Mouse (Mus musculus): ENCODE data around the gene Atg3. TPM values are rescaled to one million over a fixed set of nuclear protein-coding genes. Genes with fewer than 3 reads are reported as not detected.

Atg3 gene
- total and polyA plus RNA-seq, 3 experiments, result 7.6 to 22.7 (median 19.1) TPM

DNA sequence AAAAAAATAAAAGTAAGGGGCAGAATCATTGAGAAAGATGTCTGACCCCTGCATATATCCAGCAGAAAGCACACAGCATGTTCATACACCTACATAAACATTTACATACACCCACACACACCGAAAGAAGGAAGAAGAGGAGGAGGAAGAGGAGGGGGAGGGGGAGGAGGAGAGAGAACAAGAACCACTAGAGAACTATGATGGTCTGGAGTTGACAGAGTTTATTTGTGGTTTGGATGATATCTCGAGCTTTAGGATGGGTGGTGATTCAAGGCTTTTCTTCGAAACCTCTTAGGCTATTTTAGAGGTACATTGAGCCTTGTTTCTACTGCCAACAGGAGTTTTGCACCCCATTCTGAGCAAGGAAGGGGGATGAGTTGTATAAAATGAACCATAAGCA is 64.2 kb downstream of the Atg3 start:
- H3K4me1 ChIP-seq (ENCODE audit: control insufficient read depth, insufficient read depth, low read length), result no peaks in the 10 kb centered on the region; the same call in 1 of the 2 replicates
- 69% methylated on average over 3 of the region's 3 CpGs for WGBS
- TF ChIP-seq POLR2A (IDR thresholded peaks at IDR 0.05; ENCODE audit: insufficient read depth, low read depth, low read length) (no peak), CTCF (IDR thresholded peaks at IDR 0.05) (no peak), EP300 (IDR thresholded peaks at IDR 0.05; ENCODE audit: insufficient read depth, low read depth, low read length) (no peak)
- H3K9ac ChIP-seq (ENCODE audit: low read depth, low read length), result no peak overlapping the region
- H3K79me2 ChIP-seq (replicated peaks; ENCODE audit: control insufficient read depth, insufficient read depth, low read length), result no peaks in the 10 kb centered on the region
- H3K4me3 ChIP-seq, result no peak overlapping the region
- no peak overlapping the region for H3K27ac ChIP-seq
- no peak for DNase-seq
- H3K36me3 ChIP-seq (ENCODE audit: control insufficient read depth, insufficient read depth, low read length), result no peaks in the 10 kb centered on the region
- intact Hi-C loops (cut with DNase I), result no loop called here
- no peaks in the 10 kb centered on the region for H3K27me3 ChIP-seq (ENCODE audit: control insufficient read depth, insufficient read depth, low read length)

DNA sequence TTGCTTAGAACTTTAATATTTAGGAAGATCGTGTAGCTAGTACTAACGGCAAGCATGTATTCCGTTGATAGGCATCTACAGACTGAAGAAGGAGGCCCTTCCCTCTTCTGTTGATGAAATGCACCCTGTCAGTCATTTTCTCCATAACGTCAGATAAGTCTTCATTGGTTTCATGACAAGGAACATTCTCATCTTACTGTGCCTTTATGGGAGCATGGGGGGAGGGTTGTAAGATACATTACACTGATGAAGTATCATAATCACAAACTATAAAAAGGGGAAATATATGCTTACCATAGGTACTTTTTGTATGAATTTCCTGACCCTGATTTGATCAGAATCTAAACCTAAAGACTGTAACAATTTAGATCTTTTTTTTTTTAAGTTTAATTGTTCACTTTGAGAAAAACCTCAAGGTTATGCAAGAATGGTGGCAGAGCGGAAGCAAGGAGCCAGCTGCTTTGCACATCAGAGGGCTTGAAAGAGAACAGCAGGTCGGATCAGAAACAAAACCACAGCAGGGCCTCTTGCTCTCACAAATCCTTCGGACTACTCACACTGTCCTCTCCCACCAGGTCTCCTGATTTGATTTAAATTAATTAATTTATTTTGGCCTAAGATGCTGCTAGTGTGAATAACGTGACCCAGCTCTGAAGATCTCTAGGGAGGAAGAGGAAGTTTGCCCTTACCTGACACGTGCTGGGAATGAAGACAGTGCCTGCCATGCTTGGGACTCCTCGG is 65.2 kb downstream of the Atg3 start, which contains the start of gene Btla:
Gene Btla (plus strand): TSS at position 668 of the 741 bp plus-strand sequence.
- intact Hi-C loops (cut with DNase I), result no loop called here
- Histone ChIP-seq H3K79me2 (replicated peaks; ENCODE audit: control insufficient read depth, insufficient read depth, low read length) (no peaks in the 10 kb centered on the region), H3K9ac (ENCODE audit: low read depth, low read length) (no peak within 1 kb of the TSS), H3K27me3 (ENCODE audit: control insufficient read depth, insufficient read depth, low read length) (no peaks in the 10 kb centered on the region), H3K27ac (no peak within 1 kb of the TSS), H3K4me1 (ENCODE audit: control insufficient read depth, insufficient read depth, low read length) (no peaks in the 10 kb centered on the region; the same call in 1 of the 2 replicates), H3K36me3 (ENCODE audit: control insufficient read depth, insufficient read depth, low read length) (no peaks in the 10 kb centered on the region), H3K4me3 (no peak within 1 kb of the TSS)
- DNase-seq, result peak in 1 of 2 experiments; percentile 6
- TF ChIP-seq CTCF (IDR thresholded peaks at IDR 0.05) (no peak), EP300 (IDR thresholded peaks at IDR 0.05; ENCODE audit: insufficient read depth, low read depth, low read length) (no peak), POLR2A (IDR thresholded peaks at IDR 0.05; ENCODE audit: insufficient read depth, low read depth, low read length) (no peak)
- WGBS, result 55% methylated on average over 10 of the region's 10 CpGs

DNA sequence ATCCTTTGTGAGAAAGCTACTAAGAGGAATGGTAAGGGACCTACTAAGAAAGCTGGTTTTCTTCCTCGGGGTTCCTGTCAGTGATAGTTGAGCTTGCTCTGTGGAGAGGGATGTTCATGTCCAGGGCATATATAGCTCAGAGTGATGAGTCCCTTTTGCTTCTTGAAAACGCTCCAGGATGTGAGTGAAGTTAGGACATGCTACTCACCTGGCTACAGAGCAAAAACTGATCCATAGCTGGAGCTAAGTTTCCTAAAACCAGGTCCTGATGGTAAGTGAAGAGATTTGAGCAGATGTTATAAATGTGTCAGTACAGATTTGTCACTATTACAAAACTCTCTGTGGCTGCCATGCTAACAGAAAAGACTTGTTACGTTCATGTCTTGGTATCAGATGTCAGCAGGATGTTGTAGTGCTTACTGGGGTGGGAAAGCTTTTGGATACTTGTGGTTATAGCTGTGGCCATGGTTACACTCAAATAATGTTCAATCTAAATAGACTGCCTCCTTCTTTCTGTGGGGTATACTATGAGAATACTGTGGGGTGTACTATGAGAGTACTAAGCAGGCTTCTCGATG is 65.9 kb downstream of the Atg3 start:
- Histone ChIP-seq H3K4me1 (ENCODE audit: control insufficient read depth, insufficient read depth, low read length) (no peaks in the 10 kb centered on the region; the same call in 1 of the 2 replicates), H3K27ac (no peak overlapping the region), H3K9ac (ENCODE audit: low read depth, low read length) (no peak overlapping the region), H3K27me3 (ENCODE audit: control insufficient read depth, insufficient read depth, low read length) (no peaks in the 10 kb centered on the region), H3K36me3 (ENCODE audit: control insufficient read depth, insufficient read depth, low read length) (no peaks in the 10 kb centered on the region), H3K4me3 (no peak overlapping the region), H3K79me2 (replicated peaks; ENCODE audit: control insufficient read depth, insufficient read depth, low read length) (no peaks in the 10 kb centered on the region)
- DNase-seq, result no peak
- TF ChIP-seq EP300 (IDR thresholded peaks at IDR 0.05; ENCODE audit: insufficient read depth, low read depth, low read length) (no peak), CTCF (IDR thresholded peaks at IDR 0.05) (no peak), POLR2A (IDR thresholded peaks at IDR 0.05; ENCODE audit: insufficient read depth, low read depth, low read length) (no peak)
- 68% methylated on average over 4 of the region's 4 CpGs for WGBS
- intact Hi-C loops (cut with DNase I), result no loop called here

DNA sequence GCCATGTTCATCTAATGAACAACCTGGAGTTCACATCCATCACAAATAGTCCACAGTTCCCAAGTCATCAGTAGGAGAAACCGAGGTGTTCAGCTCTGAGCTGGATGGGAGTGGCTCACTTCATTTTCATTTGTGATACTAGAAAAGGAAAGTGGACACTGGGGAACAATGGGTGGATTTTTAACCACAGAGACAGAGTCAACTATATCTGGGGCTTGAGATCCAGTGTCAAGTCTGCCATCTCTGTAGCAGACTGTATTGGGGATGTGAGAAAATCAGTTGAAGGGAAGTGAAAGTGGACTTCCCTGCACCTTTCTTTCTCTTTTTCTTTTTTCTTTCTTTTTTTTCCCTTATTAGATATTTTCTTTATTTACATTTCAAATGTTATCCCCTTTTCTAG is 68.4 kb downstream of the Atg3 start:
- no peak overlapping the region for H3K27ac ChIP-seq
- H3K4me3 ChIP-seq, result no peak overlapping the region
- TF ChIP-seq CTCF (IDR thresholded peaks at IDR 0.05), result no peak
- no peak for TF ChIP-seq POLR2A (IDR thresholded peaks at IDR 0.05; ENCODE audit: insufficient read depth, low read depth, low read length)
- TF ChIP-seq EP300 (IDR thresholded peaks at IDR 0.05; ENCODE audit: insufficient read depth, low read depth, low read length), result no peak
- 69% methylated on average over 1 of the region's 1 CpGs for WGBS
- no peak overlapping the region for H3K9ac ChIP-seq (ENCODE audit: low read depth, low read length)
- H3K4me1 ChIP-seq (ENCODE audit: control insufficient read depth, insufficient read depth, low read length), result no peaks in the 10 kb centered on the region
- H3K79me2 ChIP-seq (replicated peaks; ENCODE audit: control insufficient read depth, insufficient read depth, low read length), result no peaks in the 10 kb centered on the region
- no peaks in the 10 kb centered on the region for H3K27me3 ChIP-seq (ENCODE audit: control insufficient read depth, insufficient read depth, low read length)
- intact Hi-C loops (cut with DNase I), result no loop called here
- no peaks in the 10 kb centered on the region for H3K36me3 ChIP-seq (ENCODE audit: control insufficient read depth, insufficient read depth, low read length)
- no peak for DNase-seq

DNA sequence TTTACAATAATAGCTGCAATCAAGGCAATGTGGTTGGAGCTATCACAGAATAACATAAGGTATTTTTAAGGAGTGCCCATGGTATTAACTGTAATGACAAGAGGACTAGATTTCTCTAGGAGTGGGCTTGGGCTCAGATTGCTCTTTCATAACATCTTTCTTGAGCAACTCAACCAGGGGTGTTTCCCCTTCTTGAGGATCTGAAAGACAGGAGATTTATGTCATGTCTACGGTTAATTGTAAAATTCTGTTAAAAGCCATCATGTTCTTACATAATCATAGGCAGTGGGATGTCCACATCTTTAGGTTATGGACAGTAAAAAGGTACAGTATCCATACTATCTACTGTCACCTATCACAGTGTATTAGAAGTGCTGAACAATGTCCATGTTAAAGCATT is 72.7 kb downstream of the Atg3 start:
- H3K4me3 ChIP-seq, result no peak overlapping the region
- no peak overlapping the region for H3K9ac ChIP-seq (ENCODE audit: low read depth, low read length)
- H3K27me3 ChIP-seq (ENCODE audit: control insufficient read depth, insufficient read depth, low read length), result no peaks in the 10 kb centered on the region
- no peaks in the 10 kb centered on the region for H3K79me2 ChIP-seq (replicated peaks; ENCODE audit: control insufficient read depth, insufficient read depth, low read length)
- no peak for TF ChIP-seq POLR2A (IDR thresholded peaks at IDR 0.05; ENCODE audit: insufficient read depth, low read depth, low read length)
- H3K27ac ChIP-seq, result no peak overlapping the region
- no peaks in the 10 kb centered on the region for H3K36me3 ChIP-seq (ENCODE audit: control insufficient read depth, insufficient read depth, low read length)
- DNase-seq, result no peak
- intact Hi-C loops (cut with DNase I), result no loop called here
- 86% methylated on average over 1 of the region's 1 CpGs for WGBS
- H3K4me1 ChIP-seq (ENCODE audit: control insufficient read depth, insufficient read depth, low read length), result no peaks in the 10 kb centered on the region

DNA sequence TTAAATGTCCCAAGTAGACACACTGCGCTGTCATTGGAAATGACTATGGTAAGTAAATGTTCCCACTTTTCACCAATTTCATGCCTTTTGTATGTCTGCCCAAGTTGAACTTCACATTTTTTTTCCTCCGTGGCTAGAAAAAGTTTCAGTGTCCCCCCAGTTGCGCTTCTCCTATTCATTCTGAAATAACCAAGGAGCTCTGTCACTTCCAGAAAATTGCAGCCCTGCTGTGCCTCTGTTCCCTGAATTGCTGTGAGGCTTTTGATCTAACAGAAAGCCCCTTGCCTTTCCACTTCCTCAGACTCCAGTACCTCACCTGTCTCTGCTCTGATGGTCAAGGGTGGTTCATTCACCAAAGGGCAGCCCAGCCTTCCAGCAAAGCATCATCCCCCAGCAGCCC is 74.4 kb downstream of the Atg3 start:
- H3K27me3 ChIP-seq (ENCODE audit: control insufficient read depth, insufficient read depth, low read length), result no peaks in the 10 kb centered on the region
- H3K4me1 ChIP-seq (ENCODE audit: control insufficient read depth, insufficient read depth, low read length), result no peaks in the 10 kb centered on the region
- 80% methylated on average over 3 of the region's 3 CpGs for WGBS
- intact Hi-C loops (cut with DNase I), result no loop called here
- DNase-seq, result no peak
- no peak overlapping the region for H3K27ac ChIP-seq
- no peaks in the 10 kb centered on the region for H3K36me3 ChIP-seq (ENCODE audit: control insufficient read depth, insufficient read depth, low read length)
- H3K9ac ChIP-seq (ENCODE audit: low read depth, low read length), result no peak overlapping the region
- no peak overlapping the region for H3K4me3 ChIP-seq
- no peak for TF ChIP-seq POLR2A (IDR thresholded peaks at IDR 0.05; ENCODE audit: insufficient read depth, low read depth, low read length)
- no peak for TF ChIP-seq CTCF (IDR thresholded peaks at IDR 0.05)
- no peak for TF ChIP-seq EP300 (IDR thresholded peaks at IDR 0.05; ENCODE audit: insufficient read depth, low read depth, low read length)
- H3K79me2 ChIP-seq (replicated peaks; ENCODE audit: control insufficient read depth, insufficient read depth, low read length), result no peaks in the 10 kb centered on the region

Other genes starting within 250 kb of the Atg3 start
- gene Cd200r3, start 215.1 kb upstream of the Atg3 start, total RNA-seq (2021), result not detected
- gene Cd200r3, start 215.1 kb upstream of the Atg3 start, polyA plus RNA-seq (2012; rRNA removed), result not detected in 2 replicates
- gene Ccdc80, start 65.4 kb upstream of the Atg3 start, total RNA-seq (2021), result 10 to 100 TPM; 64.0 to 65.3 TPM
- 43.4 and 59.4 TPM in 2 replicates for gene Ccdc80, start 65.4 kb upstream of the Atg3 start, polyA plus RNA-seq (2012; rRNA removed)
- gene Slc35a5, start 79 bp upstream of the Atg3 start, total RNA-seq (2021), result 10 to 100 TPM in 1 of 2 experiments, 1 to 10 TPM in 1; 9.5 to 11.1 TPM
- 8.0 and 12.9 TPM in 2 replicates for gene Slc35a5, start 79 bp upstream of the Atg3 start, polyA plus RNA-seq (2012; rRNA removed)
- gene Btla, start 65.5 kb downstream of the Atg3 start, total RNA-seq (2021), result under 1 TPM; 0.44 to 0.86 TPM
- gene Btla, start 65.5 kb downstream of the Atg3 start, polyA plus RNA-seq (2012; rRNA removed), result 0.67 and 0.74 TPM in 2 replicates

Data from heart, adult 2 months (tissue).